Mouse (Mus musculus) midbrain, embryonic 12.5 days (tissue): ENCODE data around the gene Dok5. TPM values are rescaled to one million over a fixed set of nuclear protein-coding genes. Genes with fewer than 3 reads are reported as not detected.

Experiments used
- ATAC-seq: fragments of 200-750 bp; cut with Nextera tagmentation; 2 replicates; pipeline ENCODE4 v1.8.0; 2017; ENCODE audit warnings: low read depth, moderate TSS enrichment, moderate library complexity; ENCODE audit not compliant: low FRiP score
- H3K27ac ChIP-seq: fragments of 300-500 bp; sonication (generic); replicated peaks from 2 replicates; pipeline ENCODE4 v1.5.1; 2016; ENCODE audit warnings: mild to moderate bottlenecking
- H3K27me3 ChIP-seq: fragments of 300-500 bp; sonication (generic); 2 replicates; pipeline ENCODE4 v1.6.1; 2016; ENCODE audit warnings: mild to moderate bottlenecking
- H3K36me3 ChIP-seq: fragments of 300-500 bp; sonication (generic); 2 replicates; pipeline ENCODE4 v1.6.1; 2016
- H3K4me1 ChIP-seq: fragments of 300-500 bp; sonication (generic); 2 replicates; pipeline ENCODE4 v1.6.1; 2016
- H3K4me2 ChIP-seq: fragments of 300-500 bp; sonication (generic); replicated peaks from 2 replicates; pipeline ENCODE4 v1.6.1; 2016; ENCODE audit warnings: mild to moderate bottlenecking, moderate library complexity
- H3K4me3 ChIP-seq: fragments of 300-500 bp; sonication (generic); 2 replicates; pipeline ENCODE4 v1.5.1; 2016; ENCODE audit warnings: mild to moderate bottlenecking
- H3K9ac ChIP-seq: fragments of 300-500 bp; sonication (generic); replicated peaks from 2 replicates; pipeline ENCODE4 v1.6.1; 2016; ENCODE audit warnings: mild to moderate bottlenecking, moderate library complexity
- H3K9me3 ChIP-seq: fragments of 300-500 bp; sonication (generic); 2 replicates; pipeline ENCODE4 v1.6.1; 2016; ENCODE audit warnings: mild to moderate bottlenecking
- whole genome bisulfite sequencing: fragments of 180-500 bp; shearing (Covaris S2); methylation state at CpG from one replicate; pipeline ENCODE4 v1.1.7; 2016; 5-methylcytosine and 5-hydroxymethylcytosine counted together
- polyA plus RNA-seq: library from polyadenylated mRNA; unstranded; fragments of >200 nt; fragmentation: Nextera tagmentation; extraction: Ambion mirVana; gene quantifications from 2 replicates; pipeline ENCODE4 v1.2.1, GENCODE M21; 2016

The Dok5 gene
- polyA plus RNA-seq, 1 experiment from 2014 or later, result 25.6 TPM

DNA sequence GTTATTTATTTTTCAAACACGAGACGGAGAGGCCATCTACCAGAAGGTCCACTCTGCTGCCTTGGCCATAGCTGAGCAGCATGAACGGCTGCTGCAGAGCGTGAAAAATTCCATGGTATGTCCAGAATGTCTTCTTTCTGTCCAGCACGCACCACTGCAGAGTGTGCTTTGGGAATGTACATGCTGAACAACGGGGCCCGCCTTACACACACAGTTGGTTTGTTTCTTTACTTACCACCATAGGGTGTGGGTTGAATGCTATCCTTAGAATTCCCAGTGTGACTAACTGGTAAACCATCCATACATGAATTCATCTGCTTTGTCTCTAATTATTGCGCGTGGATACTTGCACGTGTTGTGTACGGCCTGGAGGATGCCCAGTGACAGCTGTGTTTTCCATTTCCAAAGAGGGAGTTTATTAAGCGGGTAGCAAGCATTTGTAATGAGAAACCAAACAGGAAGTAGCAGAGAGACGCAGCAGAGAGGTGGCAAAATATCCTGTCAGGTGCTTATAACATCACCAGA lies 109.9 kb downstream of the Dok5 start:
- no peak overlapping the region for H3K9ac ChIP-seq
- no peak overlapping the region for H3K4me2 ChIP-seq
- no peak overlapping the region for H3K4me3 ChIP-seq
- no peaks in the 10 kb centered on the region for H3K27me3 ChIP-seq
- WGBS, result 80% methylated on average over 13 of the region's 13 CpGs
- no peak overlapping the region for H3K27ac ChIP-seq
- peaks cover 23% of the 10 kb centered on the region for H3K4me1 ChIP-seq
- no peaks in the 10 kb centered on the region for H3K36me3 ChIP-seq
- H3K9me3 ChIP-seq, result no peaks in the 10 kb centered on the region
- no peak for ATAC-seq

DNA sequence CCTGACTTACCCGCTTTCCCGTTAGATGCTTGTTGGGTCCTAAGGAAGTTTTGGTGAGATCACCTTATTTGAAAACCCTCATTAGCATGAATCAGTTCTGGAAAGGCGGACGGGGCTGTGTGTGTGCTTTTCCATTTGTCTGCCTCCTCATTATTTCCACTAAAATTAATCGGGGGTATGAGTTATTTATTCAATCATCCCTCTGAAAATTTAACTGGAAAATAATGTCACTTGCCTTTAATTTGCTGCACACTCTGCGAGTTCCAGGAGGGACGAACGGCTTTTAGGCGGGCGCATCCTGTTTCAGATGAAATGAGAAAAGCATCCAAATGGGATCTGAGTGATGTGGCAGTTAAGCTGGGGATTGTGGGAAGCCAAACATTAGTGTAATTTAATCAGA lies 113.9 kb downstream of the Dok5 start:
- H3K4me2 ChIP-seq, result no peak overlapping the region
- no peak for ATAC-seq
- H3K9me3 ChIP-seq, result no peaks in the 10 kb centered on the region
- H3K27ac ChIP-seq, result no peak overlapping the region
- WGBS, result 88% methylated on average over 10 of the region's 10 CpGs
- no peaks in the 10 kb centered on the region for H3K27me3 ChIP-seq
- H3K4me1 ChIP-seq, result peaks cover 8% of the 10 kb centered on the region; the same call in 1 of the 2 replicates
- H3K4me3 ChIP-seq, result no peak overlapping the region
- no peak overlapping the region for H3K9ac ChIP-seq
- H3K36me3 ChIP-seq, result no peaks in the 10 kb centered on the region

DNA sequence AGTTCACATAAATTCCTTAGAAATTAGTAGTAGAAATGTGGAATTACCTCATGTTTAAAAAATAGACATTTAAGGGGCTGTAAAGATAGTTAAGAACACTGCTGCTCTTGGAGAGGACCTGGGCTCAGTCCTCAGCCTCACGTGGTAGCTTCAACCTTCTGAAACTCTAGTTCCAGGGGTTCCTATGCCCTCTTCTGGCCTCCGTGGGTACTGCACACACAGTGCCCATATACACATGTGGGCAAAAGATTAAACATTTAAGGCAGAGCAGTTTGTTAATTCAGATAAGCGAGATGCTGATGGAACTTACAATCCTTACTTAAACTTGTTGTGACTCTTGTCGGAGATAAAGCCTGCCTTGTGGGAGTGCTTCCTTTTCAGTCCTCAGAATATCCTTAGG lies 118.5 kb downstream of the Dok5 start:
- Histone ChIP-seq H3K4me3 (no peak overlapping the region), H3K4me2 (no peak overlapping the region), H3K9me3 (no peaks in the 10 kb centered on the region), H3K36me3 (no peaks in the 10 kb centered on the region), H3K4me1 (peaks cover 7% of the 10 kb centered on the region; the same call in 1 of the 2 replicates), H3K27me3 (no peaks in the 10 kb centered on the region), H3K9ac (no peak overlapping the region), H3K27ac (no peak overlapping the region)
- 97% methylated on average over 4 of the region's 4 CpGs for WGBS
- no peak for ATAC-seq

GRCm38 (mm10) chr2:170852337-170852736 lies 120.7 kb downstream of the Dok5 start:
- Histone ChIP-seq H3K9ac (no peak overlapping the region), H3K27ac (no peak overlapping the region), H3K4me2 (no peak overlapping the region), H3K9me3 (no peaks in the 10 kb centered on the region), H3K4me3 (no peak overlapping the region), H3K27me3 (no peaks in the 10 kb centered on the region), H3K4me1 (peaks cover 17% of the 10 kb centered on the region; the same call in 1 of the 2 replicates), H3K36me3 (no peaks in the 10 kb centered on the region)
- WGBS, result 91% methylated on average over 6 of the region's 6 CpGs
- no peak for ATAC-seq

- H3K4me3 ChIP-seq, result no peak overlapping the region
- H3K9ac ChIP-seq, result no peak overlapping the region
- no peak for ATAC-seq
- H3K27ac ChIP-seq, result no peak overlapping the region
- H3K27me3 ChIP-seq, result no peaks in the 10 kb centered on the region
- WGBS, result 56% methylated on average over 3 of the region's 3 CpGs
- H3K4me1 ChIP-seq, result peaks cover 22% of the 10 kb centered on the region
- H3K4me2 ChIP-seq, result no peak overlapping the region
- H3K36me3 ChIP-seq, result no peaks in the 10 kb centered on the region
- no peaks in the 10 kb centered on the region for H3K9me3 ChIP-seq
Measured at GRCm38 (mm10) chr2:170855210-170855609, 123.6 kb downstream of the Dok5 start.

DNA sequence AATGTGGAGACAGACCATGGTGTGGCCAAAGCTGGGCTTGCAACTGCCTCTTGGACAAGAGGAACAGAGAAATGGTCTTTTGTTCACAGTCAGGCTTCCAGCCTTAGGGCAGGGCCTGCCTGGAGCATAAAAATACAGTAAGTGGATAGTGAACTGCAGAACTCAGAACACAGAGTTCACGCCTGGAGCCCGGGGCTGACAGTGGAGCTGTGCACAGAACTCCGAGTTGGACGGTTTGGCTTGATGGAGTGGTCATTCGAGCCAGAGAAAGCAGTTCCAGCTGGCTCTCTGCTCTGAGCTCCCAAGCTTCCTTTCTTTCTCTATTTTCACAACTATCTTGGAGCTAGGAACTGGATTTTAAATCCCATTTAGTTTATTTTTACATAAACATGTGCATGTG lies 124.5 kb downstream of the Dok5 start:
- H3K36me3 ChIP-seq, result no peaks in the 10 kb centered on the region

DNA sequence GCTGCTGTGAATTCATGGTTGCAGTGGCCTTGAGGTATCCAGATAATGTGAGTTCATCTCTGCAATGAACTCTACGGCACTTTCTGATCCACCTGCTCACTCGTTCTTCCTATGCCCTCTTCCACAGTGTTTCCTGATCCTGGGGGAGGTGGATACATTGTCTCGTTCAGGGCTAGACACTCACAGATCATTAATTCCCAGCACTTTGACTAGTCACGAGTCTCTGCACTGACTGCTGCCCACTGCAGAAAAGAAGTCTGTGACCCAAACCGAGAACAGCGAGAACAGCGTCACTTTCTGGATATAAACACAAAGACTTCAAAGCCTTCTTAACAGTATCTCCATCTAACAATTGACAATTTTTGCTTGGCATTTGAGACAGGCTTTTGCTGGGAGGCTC lies 125.9 kb downstream of the Dok5 start:
- H3K9me3 ChIP-seq, result no peaks in the 10 kb centered on the region
- peaks cover 22% of the 10 kb centered on the region for H3K4me1 ChIP-seq
- no peaks in the 10 kb centered on the region for H3K36me3 ChIP-seq
- H3K4me2 ChIP-seq, result no peak overlapping the region
- H3K27me3 ChIP-seq, result no peaks in the 10 kb centered on the region
- WGBS, result 51% methylated on average over 7 of the region's 7 CpGs
- H3K4me3 ChIP-seq, result no peak overlapping the region
- H3K9ac ChIP-seq, result no peak overlapping the region
- ATAC-seq, result no peak
- H3K27ac ChIP-seq, result 0 out of 2 replicates have a peak overlapping the region, but pooled peaks have one; percentile 30

More for the DNA sequence above, 124.5 kb downstream of the Dok5 start:
- Histone ChIP-seq H3K9ac (no peak overlapping the region), H3K4me1 (peaks cover 22% of the 10 kb centered on the region), H3K9me3 (no peaks in the 10 kb centered on the region), H3K27me3 (no peaks in the 10 kb centered on the region), H3K27ac (no peak overlapping the region), H3K4me3 (no peak overlapping the region), H3K4me2 (no peak overlapping the region)
- no peak for ATAC-seq
- 77% methylated on average over 5 of the region's 5 CpGs for WGBS

DNA sequence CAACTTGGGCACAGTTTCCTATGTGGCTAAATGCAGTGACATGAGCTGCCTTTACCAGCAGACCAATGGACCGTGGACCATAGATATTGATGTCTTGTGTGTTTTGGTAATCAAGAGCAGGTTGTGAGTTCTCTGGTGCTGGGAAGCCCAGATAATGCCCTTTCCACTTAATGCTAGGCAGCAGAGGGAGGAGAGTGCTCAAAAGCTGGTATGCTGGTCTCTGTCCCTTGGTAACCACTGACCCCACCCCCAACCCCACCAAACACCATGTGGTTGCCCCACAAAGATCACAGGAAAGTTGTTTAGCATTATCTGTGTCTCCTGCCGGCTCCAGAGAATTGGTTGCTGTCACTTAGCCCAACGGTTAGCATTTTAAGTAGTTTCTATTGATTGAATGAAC lies 127.0 kb downstream of the Dok5 start:
- H3K9me3 ChIP-seq, result no peaks in the 10 kb centered on the region
- no peak overlapping the region for H3K9ac ChIP-seq
- H3K4me1 ChIP-seq, result peaks cover 22% of the 10 kb centered on the region
- WGBS, result 27% methylated on average over 3 of the region's 3 CpGs
- no peak for ATAC-seq
- H3K4me2 ChIP-seq, result no peak overlapping the region
- no peaks in the 10 kb centered on the region for H3K36me3 ChIP-seq
- no peak overlapping the region for H3K4me3 ChIP-seq
- H3K27ac ChIP-seq, result no peak overlapping the region
- H3K27me3 ChIP-seq, result no peaks in the 10 kb centered on the region

- ATAC-seq, result no peak
- WGBS, result 70% methylated on average over 4 of the region's 4 CpGs
- H3K9me3 ChIP-seq, result no peaks in the 10 kb centered on the region
Measured at GRCm38 (mm10) chr2:170860576-170860975, 129.0 kb downstream of the Dok5 start.

GRCm38 (mm10) chr2:170862799-170863198 lies 131.2 kb downstream of the Dok5 start:
- Histone ChIP-seq H3K4me2 (no peak overlapping the region), H3K4me1 (peaks cover 7% of the 10 kb centered on the region; the same call in 1 of the 2 replicates), H3K9me3 (no peaks in the 10 kb centered on the region), H3K27me3 (no peaks in the 10 kb centered on the region), H3K36me3 (no peaks in the 10 kb centered on the region), H3K9ac (no peak overlapping the region), H3K4me3 (no peak overlapping the region), H3K27ac (no peak overlapping the region)
- ATAC-seq, result no peak
- 74% methylated on average over 9 of the region's 9 CpGs for WGBS

More at GRCm38 (mm10) chr2:170860576-170860975, 129.0 kb downstream of the Dok5 start:
- Histone ChIP-seq H3K9ac (no peak overlapping the region), H3K27ac (no peak overlapping the region), H3K4me2 (no peak overlapping the region), H3K4me3 (no peak overlapping the region), H3K27me3 (no peaks in the 10 kb centered on the region), H3K4me1 (peaks cover 16% of the 10 kb centered on the region), H3K36me3 (no peaks in the 10 kb centered on the region)

DNA sequence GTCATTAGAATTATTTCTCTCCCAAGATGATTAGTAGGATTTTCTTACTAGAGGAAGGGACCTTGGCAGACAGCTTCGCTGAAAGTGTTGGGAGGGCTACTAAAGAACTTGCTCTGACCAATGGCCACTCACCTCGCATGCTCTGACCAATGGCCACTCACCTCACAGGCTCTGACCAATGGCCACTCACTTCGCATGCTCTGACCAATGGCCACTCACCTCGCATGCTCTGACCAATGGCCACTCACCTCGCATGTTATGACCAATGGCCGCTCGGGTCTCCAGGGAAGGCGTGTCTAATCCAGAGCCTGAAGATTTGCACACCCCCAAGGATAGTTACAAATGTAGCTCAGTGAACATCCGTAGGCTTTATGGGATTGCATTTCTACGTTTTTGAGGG lies 131.6 kb downstream of the Dok5 start:
- Histone ChIP-seq H3K27me3 (no peaks in the 10 kb centered on the region), H3K4me3 (no peak overlapping the region), H3K4me1 (0 out of 2 replicates have a peak, but pooled peaks cover 4% of the 10 kb centered on the region), H3K27ac (no peak overlapping the region), H3K9ac (no peak overlapping the region), H3K9me3 (no peaks in the 10 kb centered on the region), H3K4me2 (no peak overlapping the region), H3K36me3 (no peaks in the 10 kb centered on the region)
- 94% methylated on average over 10 of the region's 10 CpGs for WGBS
- no peak for ATAC-seq

DNA sequence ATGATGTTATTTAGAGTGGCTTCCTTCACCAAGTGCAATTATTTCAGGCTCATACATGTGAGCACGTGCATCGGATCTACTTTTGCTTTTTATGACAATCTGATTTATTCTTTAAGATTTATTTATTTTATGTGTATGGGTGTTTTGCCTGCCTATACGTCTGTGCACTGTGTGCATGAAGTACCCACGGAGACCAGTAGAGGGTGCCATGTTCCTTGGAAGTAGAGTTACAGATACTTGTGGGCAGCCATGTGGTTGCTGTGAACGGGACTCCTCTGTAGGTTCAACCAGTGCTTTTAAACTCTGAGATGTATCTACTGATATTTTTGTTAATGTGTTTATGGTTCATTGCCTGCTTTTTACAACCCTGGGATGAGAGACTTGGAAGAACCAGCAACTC lies 132.4 kb downstream of the Dok5 start:
- H3K36me3 ChIP-seq, result no peaks in the 10 kb centered on the region
- no peaks in the 10 kb centered on the region for H3K9me3 ChIP-seq
- no peak for ATAC-seq
- 88% methylated on average over 5 of the region's 5 CpGs for WGBS
- H3K4me2 ChIP-seq, result no peak overlapping the region
- H3K27me3 ChIP-seq, result no peaks in the 10 kb centered on the region
- no peaks in the 10 kb centered on the region for H3K4me1 ChIP-seq
- no peak overlapping the region for H3K27ac ChIP-seq
- H3K9ac ChIP-seq, result no peak overlapping the region
- no peak overlapping the region for H3K4me3 ChIP-seq

DNA sequence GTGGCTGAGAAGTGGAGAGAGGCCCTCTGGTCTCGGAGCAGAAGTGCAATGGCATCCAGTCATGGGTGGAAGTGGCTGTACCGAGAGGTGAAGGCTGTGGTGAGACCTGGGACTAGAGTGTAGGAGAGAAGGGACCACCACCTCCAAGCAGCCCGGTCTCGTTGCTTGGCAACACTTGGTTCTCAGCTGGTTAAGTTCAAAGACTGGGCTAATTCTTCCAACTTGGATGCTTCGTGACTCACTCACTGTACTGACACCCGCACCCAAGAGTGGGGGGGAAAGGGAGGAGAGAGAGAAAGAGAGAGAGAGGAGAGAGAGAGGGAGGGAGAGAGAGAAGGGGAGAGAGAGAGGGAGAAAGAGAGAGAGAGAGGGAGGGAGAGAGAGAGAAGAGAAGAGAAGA lies 133.2 kb downstream of the Dok5 start:
- H3K4me2 ChIP-seq, result no peak overlapping the region
- H3K36me3 ChIP-seq, result no peaks in the 10 kb centered on the region

More for the DNA sequence above, 133.2 kb downstream of the Dok5 start:
- H3K9me3 ChIP-seq, result no peaks in the 10 kb centered on the region
- H3K4me3 ChIP-seq, result no peak overlapping the region
- H3K4me1 ChIP-seq, result no peaks in the 10 kb centered on the region
- ATAC-seq, result no peak
- no peak overlapping the region for H3K9ac ChIP-seq
- no peak overlapping the region for H3K27ac ChIP-seq
- WGBS, result 82% methylated on average over 6 of the region's 6 CpGs
- no peaks in the 10 kb centered on the region for H3K27me3 ChIP-seq
